Mouse (Mus musculus): ENCODE measurements around the gene Hoxa9.
A peak's percentile ranks its signal among the peaks of the same experiment; 100 is the strongest.

Gene Hoxa9

DNA sequence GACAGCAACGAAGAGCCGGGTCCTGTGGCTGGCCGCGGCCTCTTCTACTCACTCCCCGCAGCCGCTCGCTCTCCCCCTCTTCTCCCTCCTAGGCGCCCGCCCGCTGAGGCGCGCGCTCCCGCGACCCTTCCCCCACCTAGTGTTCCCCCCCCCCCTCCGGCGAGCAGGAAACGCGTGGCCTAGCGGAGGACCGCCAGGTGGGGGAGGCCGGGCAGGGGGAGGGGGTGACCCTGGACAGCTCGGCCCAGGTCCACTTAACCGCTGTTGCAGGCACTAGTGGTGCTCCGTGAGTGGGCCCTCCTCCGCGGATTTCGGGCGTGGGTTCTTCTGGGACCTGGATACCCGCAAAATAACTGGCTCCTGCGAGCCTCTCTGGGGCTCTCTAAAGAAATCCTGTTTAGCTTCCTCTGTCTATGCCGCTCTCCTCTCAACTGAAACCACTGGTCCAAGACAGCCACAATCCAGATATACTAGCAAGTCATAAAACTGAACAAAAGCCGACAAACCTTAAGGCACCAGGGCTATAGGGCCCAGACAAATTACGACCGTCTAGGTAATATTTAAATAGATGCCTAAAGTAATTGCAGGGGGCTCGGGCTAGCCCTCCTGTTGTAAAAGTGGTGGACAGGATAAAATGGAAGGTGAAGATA, at the start of gene Hoxa9:
Gene Hoxa9 (minus strand): TSS at position 574 of the 650 bp plus-strand sequence.
- DNase-seq, result peak; percentile 82

- DNase-seq, result no peak
Observed at GRCm38 (mm10) chr6:52276920-52277319, 46.0 kb upstream of the Hoxa9 start.

- DNase-seq, result peak; percentile 70
Observed at GRCm38 (mm10) chr6:52276382-52276781, 45.5 kb upstream of the Hoxa9 start.

GRCm38 (mm10) chr6:52275563-52276280, 44.8 kb upstream of the Hoxa9 start:
- DNase-seq, result peak; percentile 43

DNA sequence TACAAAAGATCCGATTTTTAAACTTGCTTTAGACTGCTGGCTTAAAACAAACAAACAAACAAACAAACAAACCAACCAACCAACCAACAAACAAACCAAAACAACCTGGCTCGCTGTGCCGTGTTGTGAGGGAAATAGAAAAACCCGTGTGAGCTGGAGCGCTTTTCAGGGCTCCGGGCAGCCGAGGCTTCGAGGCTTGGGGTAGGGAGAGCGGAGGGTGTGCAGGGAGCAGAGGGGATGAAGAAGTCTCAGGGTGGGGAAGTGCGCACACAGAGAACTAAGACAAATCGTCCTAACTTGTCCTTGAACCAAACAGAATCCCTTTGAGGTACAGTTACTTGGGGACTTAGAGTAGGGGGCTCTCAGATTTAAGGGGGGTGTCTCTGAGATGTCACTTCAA, 43.7 kb upstream of the Hoxa9 start:
- no peak for DNase-seq

- DNase-seq, result peak; percentile 86
Observed at GRCm38 (mm10) chr6:52273656-52274280, 42.9 kb upstream of the Hoxa9 start.

GRCm38 (mm10) chr6:52272766-52273655, 42.1 kb upstream of the Hoxa9 start:
- peak; percentile 41 for DNase-seq

- DNase-seq, result peak; percentile 88
Observed at GRCm38 (mm10) chr6:52270494-52271480, 39.9 kb upstream of the Hoxa9 start.

GRCm38 (mm10) chr6:52268756-52269155, 37.9 kb upstream of the Hoxa9 start:
- peak; percentile 77 for DNase-seq

DNA sequence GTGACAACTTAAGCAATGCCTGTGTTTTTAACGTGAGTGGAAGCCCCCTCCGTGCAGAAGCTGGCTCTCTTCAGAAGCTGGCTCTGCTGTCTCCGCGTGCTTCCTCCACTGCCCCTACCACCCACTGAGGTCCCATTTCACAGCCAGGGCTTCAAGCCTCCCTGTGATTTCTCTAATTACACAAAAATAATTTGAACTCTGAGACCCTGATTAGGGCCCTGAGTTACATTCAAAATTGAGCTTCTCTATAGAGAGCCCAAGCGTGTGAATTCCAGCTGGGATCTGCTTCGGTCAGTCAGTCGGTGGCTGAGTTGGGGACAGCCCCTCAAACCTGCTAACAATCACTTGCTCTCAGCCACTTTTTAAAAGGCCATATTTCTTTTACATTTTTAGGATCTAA, 37.5 kb upstream of the Hoxa9 start:
- no peak for DNase-seq

DNA sequence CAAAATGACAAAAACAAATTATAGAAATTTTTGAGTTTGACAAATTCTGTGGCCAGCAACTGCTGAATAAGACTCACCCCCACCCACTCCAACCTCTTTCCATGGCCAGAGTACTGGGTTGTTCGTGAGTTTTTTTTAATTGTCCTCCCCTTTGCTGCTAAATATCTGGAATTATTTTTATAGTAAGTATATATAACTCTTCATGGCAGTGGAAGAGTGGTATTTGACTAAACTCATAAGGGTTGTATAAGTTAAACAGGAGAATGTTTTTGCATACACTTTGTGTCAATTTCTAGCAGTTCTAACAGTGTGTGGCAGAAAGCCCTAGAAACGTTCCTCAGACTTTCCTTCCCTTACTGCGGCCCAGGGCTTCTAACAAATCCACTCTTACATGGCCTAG, 36.8 kb upstream of the Hoxa9 start:
- no peak for DNase-seq

GRCm38 (mm10) chr6:52267221-52267620, 36.3 kb upstream of the Hoxa9 start:
- DNase-seq, result no peak

- DNase-seq, result peak; percentile 53
Observed at GRCm38 (mm10) chr6:52266666-52266985, 35.7 kb upstream of the Hoxa9 start.

GRCm38 (mm10) chr6:52265913-52266665, 35.2 kb upstream of the Hoxa9 start:
- DNase-seq, result peak; percentile 75

DNA sequence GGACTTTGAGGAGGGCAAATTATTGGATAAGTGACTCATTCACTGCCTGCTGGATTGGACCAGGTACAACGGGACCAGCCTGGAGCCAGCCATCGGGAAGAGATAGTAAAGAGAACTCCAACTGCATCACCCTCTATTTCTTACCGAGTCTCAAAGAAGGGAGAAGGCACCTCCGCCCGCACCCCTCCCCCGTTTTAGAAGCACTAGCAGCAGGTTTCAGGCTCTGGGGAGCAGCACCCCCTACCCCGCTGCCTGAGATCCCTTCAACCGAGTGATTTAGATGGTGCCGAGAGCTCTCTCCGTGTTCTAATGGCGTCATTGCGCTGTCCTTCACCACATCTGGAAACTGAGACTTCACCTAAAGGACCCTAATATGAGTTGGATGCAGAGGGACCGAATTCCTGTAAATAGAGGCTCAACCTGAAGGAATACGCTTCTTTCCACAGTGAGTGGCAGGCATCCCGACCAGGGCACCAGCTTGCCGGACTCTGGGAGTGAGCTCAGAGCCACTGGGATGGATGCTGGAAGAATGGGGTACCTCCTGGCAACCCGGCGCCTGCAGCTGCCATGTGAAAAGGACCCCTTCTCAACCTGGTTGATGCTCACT, 34.5 kb upstream of the Hoxa9 start:
- DNase-seq, result peak; percentile 80

GRCm38 (mm10) chr6:52264106-52264790, 33.4 kb upstream of the Hoxa9 start:
- DNase-seq, result peak; percentile 70

DNA sequence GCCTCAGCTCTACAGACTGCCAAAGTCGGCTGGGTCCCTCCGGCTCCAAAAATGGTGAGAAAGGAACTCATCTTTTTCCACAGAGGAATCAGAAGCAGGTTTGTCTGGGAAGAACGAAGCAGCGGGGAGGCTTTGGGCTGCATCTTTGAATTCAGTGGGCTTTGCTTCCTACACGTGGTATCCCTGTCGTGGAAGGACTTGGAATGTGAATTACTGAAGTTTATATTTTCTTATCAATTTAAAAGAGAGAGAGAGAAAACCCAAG, 32.4 kb upstream of the Hoxa9 start:
- peak; percentile 86 for DNase-seq

DNA sequence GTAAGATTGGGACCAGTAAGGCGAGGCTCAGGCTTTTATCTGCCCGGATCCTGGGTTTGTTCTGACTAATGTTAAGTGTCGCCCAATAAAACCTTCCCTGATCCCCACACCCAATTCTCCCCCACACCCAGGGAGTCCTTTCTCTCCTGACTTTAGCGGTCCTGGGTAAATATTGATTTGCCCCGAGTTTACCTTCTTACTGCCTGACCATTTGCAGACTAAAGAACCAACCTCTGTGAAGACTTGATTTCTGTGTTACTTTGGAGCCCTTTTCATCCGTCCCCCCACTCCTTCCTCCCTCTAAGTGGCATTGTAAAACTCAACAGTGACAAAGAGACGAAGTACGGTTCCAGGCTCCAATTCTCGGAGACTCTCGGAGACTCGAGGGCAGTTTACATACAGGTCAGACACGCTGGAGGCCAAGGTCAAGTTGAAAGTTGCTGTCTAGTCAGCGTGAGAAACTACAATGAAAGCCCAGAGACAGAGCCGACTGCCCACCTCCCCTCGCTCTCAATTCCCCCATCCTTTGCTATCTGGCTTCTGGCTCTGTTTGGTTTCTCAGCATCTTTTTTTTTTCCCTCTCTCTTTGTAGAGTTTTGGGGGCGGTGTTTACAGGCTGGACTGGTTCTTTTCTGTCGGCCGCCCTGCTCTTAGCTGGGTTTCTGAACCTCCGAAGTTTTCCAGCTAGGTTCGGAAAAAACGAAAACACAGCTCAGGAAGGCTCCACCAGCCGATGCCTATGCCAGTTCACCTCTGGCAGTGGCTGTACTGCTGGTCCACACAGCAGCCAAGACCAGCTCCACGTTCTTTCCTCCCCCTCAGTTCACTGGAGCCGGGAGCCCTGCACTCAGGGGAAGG, 31.8 kb upstream of the Hoxa9 start:
- DNase-seq, result no peak

- DNase-seq, result peak; percentile 88
Observed at GRCm38 (mm10) chr6:52261751-52262462, 31.0 kb upstream of the Hoxa9 start.
